Mouse (Mus musculus) cortical plate, adult 2 months (tissue): Measurements from ENCODE around the gene Mfap4. TPM values are rescaled to one million over a fixed set of nuclear protein-coding genes. Genes with fewer than 3 reads are reported as not detected.

Experiments
- H3K27ac ChIP-seq: fragments of 200-500 bp; 2 replicates; pipeline ENCODE4 v1.5.1; 2012; ENCODE audit warnings: low read length, control low read depth, inconsistent platforms; ENCODE audit not compliant: insufficient read depth
- H3K4me1 ChIP-seq: fragments of 200-500 bp; 2 replicates; pipeline ENCODE4 v1.6.1; 2011; ENCODE audit warnings: low read length; ENCODE audit not compliant: control insufficient read depth, insufficient read depth
- H3K4me3 ChIP-seq: fragments of 200-500 bp; 2 replicates; pipeline ENCODE4 v1.5.1; 2011; ENCODE audit warnings: mild to moderate bottlenecking, low read length, control low read depth; ENCODE audit not compliant: insufficient read depth
- CTCF ChIP-seq: fragments of 200-500 bp; IDR thresholded peaks from 2 replicates; pipeline ENCODE4 v1.5.1; 2011; ENCODE audit warnings: mild to moderate bottlenecking, control low read depth, low read length; ENCODE audit not compliant: insufficient read depth; ENCODE audit errors: extremely low read depth
- POLR2A ChIP-seq: fragments of 200-500 bp; IDR thresholded peaks from 2 replicates; pipeline ENCODE4 v1.6.1; 2011; ENCODE audit warnings: mild to moderate bottlenecking, low read length, control low read depth; ENCODE audit not compliant: insufficient read depth; ENCODE audit errors: extremely low read depth
- polyA plus RNA-seq: library from polyadenylated mRNA; depleted of rRNA; stranded (reverse); fragments of >200 nt; gene quantifications from 2 replicates; pipeline ENCODE4 v1.2.3, GENCODE M21; 2012

The Mfap4 gene
- polyA plus RNA-seq, 1 experiment = 3.2 TPM

GRCm38 (mm10) chr11:61478788-61479187 is 6.4 kb upstream of the Mfap4 start:
- peaks cover 1% of the 10 kb centered on the region; the same call in 1 of the 2 replicates for H3K4me1 ChIP-seq
- H3K27ac ChIP-seq = no peak overlapping the region
- TF ChIP-seq CTCF = no peak
- no peak for TF ChIP-seq POLR2A
- H3K4me3 ChIP-seq = no peak overlapping the region

GRCm38 (mm10) chr11:61481239-61482090 is 3.8 kb upstream of the Mfap4 start:
- Histone ChIP-seq H3K27ac (no peak overlapping the region), H3K4me3 (no peak overlapping the region), H3K4me1 (peaks cover 1% of the 10 kb centered on the region; the same call in 1 of the 2 replicates)
- TF ChIP-seq POLR2A (no peak), CTCF (no peak)

- Histone ChIP-seq H3K27ac (no peak overlapping the region), H3K4me3 (no peak overlapping the region), H3K4me1 (peaks cover 1% of the 10 kb centered on the region; the same call in 1 of the 2 replicates)
- no peak for TF ChIP-seq CTCF
- no peak for TF ChIP-seq POLR2A
Measured at GRCm38 (mm10) chr11:61483226-61483845, 1.9 kb upstream of the Mfap4 start.

GRCm38 (mm10) chr11:61484256-61484612 is 997 bp upstream of the Mfap4 start:
- no peak for TF ChIP-seq POLR2A
- no peak for TF ChIP-seq CTCF
- Histone ChIP-seq H3K4me1 (peaks cover 1% of the 10 kb centered on the region; the same call in 1 of the 2 replicates), H3K27ac (no peak overlapping the region), H3K4me3 (no peak overlapping the region)

GRCm38 (mm10) chr11:61485541-61486457 is 568 bp downstream of the Mfap4 start:
- Histone ChIP-seq H3K4me1 (peaks cover 1% of the 10 kb centered on the region; the same call in 1 of the 2 replicates), H3K27ac (no peak overlapping the region), H3K4me3 (no peak overlapping the region)
- TF ChIP-seq POLR2A = no peak
- TF ChIP-seq CTCF = no peak

GRCm38 (mm10) chr11:61486458-61487219 is 1.4 kb downstream of the Mfap4 start:
- no peak for TF ChIP-seq POLR2A
- no peak for TF ChIP-seq CTCF
- peaks cover 1% of the 10 kb centered on the region; the same call in 1 of the 2 replicates for H3K4me1 ChIP-seq
- no peak overlapping the region for H3K4me3 ChIP-seq
- no peak overlapping the region for H3K27ac ChIP-seq

- Histone ChIP-seq H3K4me1 (peaks cover 1% of the 10 kb centered on the region; the same call in 1 of the 2 replicates), H3K27ac (no peak overlapping the region), H3K4me3 (no peak overlapping the region)
- TF ChIP-seq CTCF (no peak), POLR2A (no peak)
Measured at GRCm38 (mm10) chr11:61487401-61487800, 2.2 kb downstream of the Mfap4 start.

- H3K4me1 ChIP-seq = peaks cover 3% of the 10 kb centered on the region; the same call in 1 of the 2 replicates
- H3K4me3 ChIP-seq = no peak overlapping the region
- no peak for TF ChIP-seq CTCF
- no peak for TF ChIP-seq POLR2A
- H3K27ac ChIP-seq = no peak overlapping the region
Measured at GRCm38 (mm10) chr11:61487936-61488335, 2.7 kb downstream of the Mfap4 start.

GRCm38 (mm10) chr11:61489085-61489484 is 3.9 kb downstream of the Mfap4 start:
- H3K4me3 ChIP-seq = no peak overlapping the region
- no peak overlapping the region for H3K27ac ChIP-seq
- TF ChIP-seq POLR2A = no peak
- TF ChIP-seq CTCF = no peak
- peaks cover 3% of the 10 kb centered on the region for H3K4me1 ChIP-seq

- no peak for TF ChIP-seq POLR2A
- TF ChIP-seq CTCF = no peak
- H3K27ac ChIP-seq = no peak overlapping the region
- H3K4me3 ChIP-seq = no peak overlapping the region
- peaks cover 3% of the 10 kb centered on the region for H3K4me1 ChIP-seq
Measured at GRCm38 (mm10) chr11:61489874-61490273, 4.6 kb downstream of the Mfap4 start.
